Mouse (Mus musculus) midbrain, embryonic 10.5 days (tissue): ENCODE measurements at regions not wholly inside any gene's neighbourhood (a gene's known extent, or its start where the extent isn't known, plus 50 kb on each side); places are given as distances from the start of the nearest gene placed in this dataset.

Experiments used
- DNase-seq: peaks from one replicate; pipeline ENCODE4 v3.0.0-alpha.2; 2017; ENCODE audit warnings: low spot score
- H3K27ac ChIP-seq: fragments of 300-500 bp; sonication (generic); replicated peaks from 2 replicates; pipeline ENCODE4 v1.5.1; 2016; ENCODE audit warnings: mild to moderate bottlenecking
- H3K27me3 ChIP-seq: fragments of 300-500 bp; sonication (generic); 2 replicates; pipeline ENCODE4 v1.6.1; 2016; ENCODE audit warnings: low read depth, mild to moderate bottlenecking; ENCODE audit not compliant: poor library complexity, severe bottlenecking
- H3K36me3 ChIP-seq: fragments of 300-500 bp; sonication (generic); 2 replicates; pipeline ENCODE4 v1.6.1; 2016; ENCODE audit warnings: mild to moderate bottlenecking, moderate library complexity
- H3K4me1 ChIP-seq: fragments of 300-500 bp; sonication (generic); 2 replicates; pipeline ENCODE4 v1.6.1; 2016
- H3K4me3 ChIP-seq: fragments of 300-500 bp; sonication (generic); 2 replicates; pipeline ENCODE4 v1.5.1; 2016; ENCODE audit warnings: mild to moderate bottlenecking, moderate library complexity
- H3K9me3 ChIP-seq: fragments of 300-500 bp; sonication (generic); replicated peaks from 2 replicates; pipeline ENCODE4 v1.6.1; 2016; ENCODE audit warnings: mild to moderate bottlenecking
- WGBS: fragments of 180-500 bp; shearing (Covaris S2); methylation state at CpG from one replicate; pipeline ENCODE4 v1.1.7; 2016; 5-methylcytosine and 5-hydroxymethylcytosine counted together

- H3K36me3 ChIP-seq = no peaks in the 10 kb centered on the region
- H3K27me3 ChIP-seq = no peaks in the 10 kb centered on the region
- no peak overlapping the region for H3K4me3 ChIP-seq
- 49% methylated on average over 5 of the region's 5 CpGs for WGBS
- peaks cover 12% of the 10 kb centered on the region for H3K4me1 ChIP-seq
- no peaks in the 10 kb centered on the region for H3K9me3 ChIP-seq
- H3K27ac ChIP-seq = no peak overlapping the region
- DNase-seq = no peak
These were observed 69.8 kb upstream of the Vps8 start for GRCm38 (mm10) chr16:21353111-21353510.

GRCm38 (mm10) chr16:21353545-21353944, 69.4 kb upstream of the Vps8 start:
- Histone ChIP-seq H3K27me3 (no peaks in the 10 kb centered on the region), H3K27ac (no peak overlapping the region), H3K36me3 (no peaks in the 10 kb centered on the region), H3K4me3 (no peak overlapping the region), H3K9me3 (no peaks in the 10 kb centered on the region), H3K4me1 (peaks cover 12% of the 10 kb centered on the region)
- no peak for DNase-seq
- WGBS = 24% methylated on average over 6 of the region's 6 CpGs

- Histone ChIP-seq H3K27ac (no peak overlapping the region), H3K36me3 (no peaks in the 10 kb centered on the region), H3K4me3 (no peak overlapping the region), H3K9me3 (no peaks in the 10 kb centered on the region), H3K4me1 (peaks cover 12% of the 10 kb centered on the region), H3K27me3 (no peaks in the 10 kb centered on the region)
- 86% methylated on average over 1 of the region's 1 CpGs for WGBS
- DNase-seq = no peak
These were observed 67.3 kb upstream of the Vps8 start for GRCm38 (mm10) chr16:21355638-21356037.

- Histone ChIP-seq H3K4me1 (peaks cover 12% of the 10 kb centered on the region), H3K9me3 (no peaks in the 10 kb centered on the region), H3K27me3 (peaks cover 9% of the 10 kb centered on the region; the same call in 1 of the 2 replicates), H3K36me3 (no peaks in the 10 kb centered on the region), H3K4me3 (no peak overlapping the region), H3K27ac (no peak overlapping the region)
- 71% methylated on average over 5 of the region's 5 CpGs for WGBS
- no peak for DNase-seq
These were observed 65.5 kb upstream of the Vps8 start for GRCm38 (mm10) chr16:21357433-21357832.

- Histone ChIP-seq H3K27me3 (peaks cover 9% of the 10 kb centered on the region; the same call in 1 of the 2 replicates), H3K4me1 (peaks cover 16% of the 10 kb centered on the region), H3K4me3 (no peak overlapping the region), H3K9me3 (no peaks in the 10 kb centered on the region), H3K36me3 (no peaks in the 10 kb centered on the region), H3K27ac (no peak overlapping the region)
- DNase-seq = no peak
- WGBS = 85% methylated on average over 12 of the region's 12 CpGs
These were observed 64.5 kb upstream of the Vps8 start for GRCm38 (mm10) chr16:21358313-21358920.

- H3K27me3 ChIP-seq = peaks cover 9% of the 10 kb centered on the region; the same call in 1 of the 2 replicates
- DNase-seq = no peak
- H3K36me3 ChIP-seq = no peaks in the 10 kb centered on the region
- no peak overlapping the region for H3K27ac ChIP-seq
- H3K9me3 ChIP-seq = no peaks in the 10 kb centered on the region
- H3K4me1 ChIP-seq = peaks cover 16% of the 10 kb centered on the region
- H3K4me3 ChIP-seq = no peak overlapping the region
- WGBS = 72% methylated on average over 4 of the region's 4 CpGs
These were observed 63.5 kb upstream of the Vps8 start for GRCm38 (mm10) chr16:21359459-21359858.

- no peak overlapping the region for H3K27ac ChIP-seq
- H3K4me1 ChIP-seq = peaks cover 23% of the 10 kb centered on the region
- 60% methylated on average over 2 of the region's 2 CpGs for WGBS
- peaks cover 13% of the 10 kb centered on the region for H3K27me3 ChIP-seq
- DNase-seq = no peak
- H3K4me3 ChIP-seq = no peak overlapping the region
- no peaks in the 10 kb centered on the region for H3K36me3 ChIP-seq
- no peaks in the 10 kb centered on the region for H3K9me3 ChIP-seq
These were observed 61.5 kb upstream of the Vps8 start for GRCm38 (mm10) chr16:21361406-21361805.

GRCm38 (mm10) chr16:21362663-21363367, 60.1 kb upstream of the Vps8 start:
- Histone ChIP-seq H3K36me3 (no peaks in the 10 kb centered on the region), H3K4me3 (no peak overlapping the region), H3K27ac (0 out of 2 replicates have a peak overlapping the region, but pooled peaks have one; percentile 23), H3K4me1 (peaks cover 19% of the 10 kb centered on the region), H3K9me3 (no peaks in the 10 kb centered on the region), H3K27me3 (peaks cover 16% of the 10 kb centered on the region)
- DNase-seq = no peak
- 52% methylated on average over 12 of the region's 12 CpGs for WGBS

GRCm38 (mm10) chr16:21364885-21365284, 58.0 kb upstream of the Vps8 start:
- DNase-seq = no peak
- Histone ChIP-seq H3K36me3 (no peaks in the 10 kb centered on the region), H3K27ac (peak overlapping the region; percentile 57; the same call in 1 of the 2 replicates), H3K9me3 (no peaks in the 10 kb centered on the region), H3K27me3 (peaks cover 25% of the 10 kb centered on the region), H3K4me1 (peaks cover 25% of the 10 kb centered on the region), H3K4me3 (no peak overlapping the region)
- WGBS = 27% methylated on average over 8 of the region's 8 CpGs

- no peaks in the 10 kb centered on the region for H3K36me3 ChIP-seq
- no peak overlapping the region for H3K4me3 ChIP-seq
- peaks cover 26% of the 10 kb centered on the region for H3K4me1 ChIP-seq
- no peaks in the 10 kb centered on the region for H3K9me3 ChIP-seq
- peak; percentile 32 for DNase-seq
- H3K27me3 ChIP-seq = peaks cover 17% of the 10 kb centered on the region; the same call in 1 of the 2 replicates
- no peak overlapping the region for H3K27ac ChIP-seq
- 38% methylated on average over 8 of the region's 8 CpGs for WGBS
These were observed 55.5 kb upstream of the Vps8 start for GRCm38 (mm10) chr16:21367449-21367848.

- H3K36me3 ChIP-seq = no peaks in the 10 kb centered on the region
These were observed 54.1 kb upstream of the Vps8 start for GRCm38 (mm10) chr16:21368821-21369220.

GRCm38 (mm10) chr16:21369569-21370512, 53.1 kb upstream of the Vps8 start:
- H3K27ac ChIP-seq = no peak overlapping the region
- no peaks in the 10 kb centered on the region for H3K36me3 ChIP-seq
- peaks cover 26% of the 10 kb centered on the region for H3K27me3 ChIP-seq
- DNase-seq = no peak
- peaks cover 20% of the 10 kb centered on the region for H3K4me1 ChIP-seq
- H3K9me3 ChIP-seq = no peaks in the 10 kb centered on the region
- no peak overlapping the region for H3K4me3 ChIP-seq
- WGBS = 71% methylated on average over 12 of the region's 12 CpGs

More at GRCm38 (mm10) chr16:21368821-21369220, 54.1 kb upstream of the Vps8 start:
- H3K4me3 ChIP-seq = no peak overlapping the region
- peaks cover 22% of the 10 kb centered on the region for H3K27me3 ChIP-seq
- H3K4me1 ChIP-seq = peaks cover 26% of the 10 kb centered on the region
- no peaks in the 10 kb centered on the region for H3K9me3 ChIP-seq
- WGBS = 89% methylated on average over 1 of the region's 1 CpGs
- no peak overlapping the region for H3K27ac ChIP-seq
- DNase-seq = no peak
